Mouse (Mus musculus) heart, adult 9 months (tissue): Measurements from ENCODE around the gene Btla.
A peak's percentile ranks its signal among the peaks of the same experiment; 100 is the strongest.

Experiments used
- DNase-seq, 2 experiments: peaks; one replicate each; pipeline ENCODE4 v3.0.0; 2022; ENCODE audit warnings: low spot score in 2 of 2

Gene Btla

DNA sequence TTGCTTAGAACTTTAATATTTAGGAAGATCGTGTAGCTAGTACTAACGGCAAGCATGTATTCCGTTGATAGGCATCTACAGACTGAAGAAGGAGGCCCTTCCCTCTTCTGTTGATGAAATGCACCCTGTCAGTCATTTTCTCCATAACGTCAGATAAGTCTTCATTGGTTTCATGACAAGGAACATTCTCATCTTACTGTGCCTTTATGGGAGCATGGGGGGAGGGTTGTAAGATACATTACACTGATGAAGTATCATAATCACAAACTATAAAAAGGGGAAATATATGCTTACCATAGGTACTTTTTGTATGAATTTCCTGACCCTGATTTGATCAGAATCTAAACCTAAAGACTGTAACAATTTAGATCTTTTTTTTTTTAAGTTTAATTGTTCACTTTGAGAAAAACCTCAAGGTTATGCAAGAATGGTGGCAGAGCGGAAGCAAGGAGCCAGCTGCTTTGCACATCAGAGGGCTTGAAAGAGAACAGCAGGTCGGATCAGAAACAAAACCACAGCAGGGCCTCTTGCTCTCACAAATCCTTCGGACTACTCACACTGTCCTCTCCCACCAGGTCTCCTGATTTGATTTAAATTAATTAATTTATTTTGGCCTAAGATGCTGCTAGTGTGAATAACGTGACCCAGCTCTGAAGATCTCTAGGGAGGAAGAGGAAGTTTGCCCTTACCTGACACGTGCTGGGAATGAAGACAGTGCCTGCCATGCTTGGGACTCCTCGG lies at the start of gene Btla:
Btla (plus strand) TSS at position 668 of the 741 bp plus-strand sequence.
- no peak for DNase-seq

DNA sequence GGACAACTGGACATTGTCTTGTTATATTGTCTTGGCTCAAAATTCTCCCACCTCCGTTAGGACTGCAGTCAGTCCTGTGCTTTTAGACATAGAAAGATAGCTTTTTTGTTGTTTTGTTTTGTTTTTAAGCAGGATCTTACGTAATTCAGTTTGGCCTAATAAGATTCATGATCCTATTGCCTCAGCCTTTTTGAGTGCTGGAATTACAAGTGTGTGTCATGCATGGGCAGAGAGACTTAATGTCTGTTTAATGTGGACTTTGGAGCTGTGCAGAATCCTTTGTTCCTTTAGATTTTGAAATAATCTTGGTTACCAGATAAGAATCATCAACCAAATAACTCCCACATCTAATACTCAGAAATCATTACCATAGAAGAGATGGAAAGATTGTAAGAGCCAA lies 45.6 kb upstream of the Btla start:
- no peak for DNase-seq

DNA sequence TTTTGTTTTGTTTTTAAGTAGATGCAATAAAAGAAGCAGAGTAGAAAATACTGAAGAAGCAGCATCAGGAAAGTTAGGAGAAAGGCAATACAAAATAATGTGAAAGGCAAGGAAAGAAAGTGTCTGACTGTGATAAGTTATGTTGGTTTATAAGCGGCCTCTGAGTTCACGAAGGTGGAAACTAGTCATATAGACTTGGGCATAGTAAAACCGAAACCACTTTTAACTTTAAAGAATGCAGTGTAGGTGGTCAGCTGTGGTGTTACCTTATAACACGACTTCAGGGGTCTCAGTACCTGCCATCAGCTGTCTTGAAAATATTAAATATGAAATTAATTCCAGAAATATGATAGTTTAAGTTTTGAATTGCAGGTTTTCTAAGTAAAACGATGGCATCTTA lies 42.3 kb upstream of the Btla start:
- no peak for DNase-seq

DNA sequence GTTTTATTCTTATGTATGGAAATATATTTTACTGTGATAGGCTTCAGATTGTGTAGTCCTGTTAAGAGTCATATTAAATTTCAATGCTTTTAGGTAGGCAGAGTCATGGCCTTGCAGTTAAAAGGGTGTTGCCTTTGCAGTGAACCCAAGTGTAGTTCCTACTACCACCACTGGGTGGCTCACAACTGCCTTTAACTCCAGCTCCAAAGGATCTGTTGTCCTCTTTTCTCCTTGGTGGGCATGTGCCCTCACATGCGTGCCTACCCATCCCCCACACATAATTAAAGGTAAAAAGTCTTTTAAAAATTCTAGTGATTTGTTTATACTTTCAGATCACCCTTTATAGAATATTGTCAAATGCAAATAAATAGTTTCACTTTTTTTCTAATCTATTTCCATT lies 31.5 kb upstream of the Btla start:
- DNase-seq: peak; percentile 8 to 60

DNA sequence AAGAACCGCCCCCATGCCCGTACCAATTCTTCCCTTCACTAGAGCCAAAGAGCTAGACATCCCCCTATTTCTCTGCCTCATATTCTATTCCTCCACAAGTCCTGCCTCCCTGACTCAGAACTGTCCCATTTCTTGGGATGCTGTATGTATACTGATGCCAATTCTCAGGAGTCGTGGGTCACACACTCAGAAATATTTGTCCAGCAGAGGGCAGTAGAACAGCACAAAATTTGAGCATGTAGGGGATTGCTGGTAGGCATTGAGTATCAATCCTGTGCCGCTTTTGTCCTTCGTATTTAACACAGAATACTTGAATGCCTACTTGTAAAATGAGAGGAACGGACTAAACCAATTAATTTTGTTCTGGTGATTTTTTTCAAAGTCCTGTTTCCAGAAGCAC lies 27.3 kb upstream of the Btla start:
- peak; percentile 44 to 64 for DNase-seq

GRCm38 (mm10) chr16:45201395-45201794 lies 22.7 kb upstream of the Btla start:
- no peak for DNase-seq

DNA sequence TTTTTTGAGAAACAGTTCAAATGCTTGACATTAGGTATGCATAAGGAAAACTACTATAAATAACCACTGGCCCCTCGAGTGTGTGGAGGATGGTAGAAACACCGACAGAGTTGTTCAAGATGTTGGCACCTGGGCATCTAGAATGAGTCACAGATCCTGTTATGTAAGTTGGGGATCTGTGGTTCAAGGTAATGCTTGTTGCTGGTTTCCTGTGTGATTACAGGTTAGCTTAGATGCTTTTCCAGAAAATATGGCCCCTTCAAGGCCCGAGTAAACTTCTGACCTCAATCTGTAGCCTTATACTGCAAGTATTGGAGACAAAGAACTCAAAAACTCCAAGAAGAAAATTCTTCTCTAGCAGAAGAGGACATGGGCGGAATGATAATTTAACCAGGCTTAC lies 19.7 kb upstream of the Btla start:
- DNase-seq: no peak

GRCm38 (mm10) chr16:45204859-45205670 lies 19.1 kb upstream of the Btla start:
- DNase-seq: no peak

DNA sequence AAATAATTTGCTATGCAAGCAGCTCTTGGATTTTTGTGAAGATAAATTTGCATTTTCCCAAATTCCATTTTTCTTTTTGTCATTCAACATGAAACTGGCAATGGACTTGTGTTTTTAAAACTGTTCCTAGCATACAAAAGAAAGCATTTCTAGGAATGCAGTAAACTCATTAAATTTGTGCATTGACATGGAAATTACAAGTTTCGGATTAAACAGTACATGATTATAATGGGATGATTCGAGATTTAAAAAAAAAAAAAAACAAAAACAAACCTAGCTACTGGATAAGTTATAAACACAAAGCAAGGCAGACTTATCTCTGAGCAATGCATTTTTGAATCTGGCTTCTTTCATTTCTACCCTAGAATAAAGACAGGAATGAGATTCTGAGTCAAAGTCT lies 2.1 kb upstream of the Btla start:
- DNase-seq: no peak

GRCm38 (mm10) chr16:45222771-45223170 lies 1.3 kb upstream of the Btla start:
- DNase-seq: no peak

DNA sequence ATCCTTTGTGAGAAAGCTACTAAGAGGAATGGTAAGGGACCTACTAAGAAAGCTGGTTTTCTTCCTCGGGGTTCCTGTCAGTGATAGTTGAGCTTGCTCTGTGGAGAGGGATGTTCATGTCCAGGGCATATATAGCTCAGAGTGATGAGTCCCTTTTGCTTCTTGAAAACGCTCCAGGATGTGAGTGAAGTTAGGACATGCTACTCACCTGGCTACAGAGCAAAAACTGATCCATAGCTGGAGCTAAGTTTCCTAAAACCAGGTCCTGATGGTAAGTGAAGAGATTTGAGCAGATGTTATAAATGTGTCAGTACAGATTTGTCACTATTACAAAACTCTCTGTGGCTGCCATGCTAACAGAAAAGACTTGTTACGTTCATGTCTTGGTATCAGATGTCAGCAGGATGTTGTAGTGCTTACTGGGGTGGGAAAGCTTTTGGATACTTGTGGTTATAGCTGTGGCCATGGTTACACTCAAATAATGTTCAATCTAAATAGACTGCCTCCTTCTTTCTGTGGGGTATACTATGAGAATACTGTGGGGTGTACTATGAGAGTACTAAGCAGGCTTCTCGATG lies 405 bp downstream of the Btla start:
- no peak for DNase-seq

DNA sequence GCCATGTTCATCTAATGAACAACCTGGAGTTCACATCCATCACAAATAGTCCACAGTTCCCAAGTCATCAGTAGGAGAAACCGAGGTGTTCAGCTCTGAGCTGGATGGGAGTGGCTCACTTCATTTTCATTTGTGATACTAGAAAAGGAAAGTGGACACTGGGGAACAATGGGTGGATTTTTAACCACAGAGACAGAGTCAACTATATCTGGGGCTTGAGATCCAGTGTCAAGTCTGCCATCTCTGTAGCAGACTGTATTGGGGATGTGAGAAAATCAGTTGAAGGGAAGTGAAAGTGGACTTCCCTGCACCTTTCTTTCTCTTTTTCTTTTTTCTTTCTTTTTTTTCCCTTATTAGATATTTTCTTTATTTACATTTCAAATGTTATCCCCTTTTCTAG lies 2.9 kb downstream of the Btla start:
- no peak for DNase-seq

DNA sequence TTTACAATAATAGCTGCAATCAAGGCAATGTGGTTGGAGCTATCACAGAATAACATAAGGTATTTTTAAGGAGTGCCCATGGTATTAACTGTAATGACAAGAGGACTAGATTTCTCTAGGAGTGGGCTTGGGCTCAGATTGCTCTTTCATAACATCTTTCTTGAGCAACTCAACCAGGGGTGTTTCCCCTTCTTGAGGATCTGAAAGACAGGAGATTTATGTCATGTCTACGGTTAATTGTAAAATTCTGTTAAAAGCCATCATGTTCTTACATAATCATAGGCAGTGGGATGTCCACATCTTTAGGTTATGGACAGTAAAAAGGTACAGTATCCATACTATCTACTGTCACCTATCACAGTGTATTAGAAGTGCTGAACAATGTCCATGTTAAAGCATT lies 7.2 kb downstream of the Btla start:
- no peak for DNase-seq

DNA sequence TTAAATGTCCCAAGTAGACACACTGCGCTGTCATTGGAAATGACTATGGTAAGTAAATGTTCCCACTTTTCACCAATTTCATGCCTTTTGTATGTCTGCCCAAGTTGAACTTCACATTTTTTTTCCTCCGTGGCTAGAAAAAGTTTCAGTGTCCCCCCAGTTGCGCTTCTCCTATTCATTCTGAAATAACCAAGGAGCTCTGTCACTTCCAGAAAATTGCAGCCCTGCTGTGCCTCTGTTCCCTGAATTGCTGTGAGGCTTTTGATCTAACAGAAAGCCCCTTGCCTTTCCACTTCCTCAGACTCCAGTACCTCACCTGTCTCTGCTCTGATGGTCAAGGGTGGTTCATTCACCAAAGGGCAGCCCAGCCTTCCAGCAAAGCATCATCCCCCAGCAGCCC lies 8.9 kb downstream of the Btla start:
- DNase-seq: no peak

GRCm38 (mm10) chr16:45242700-45243099 lies 18.6 kb downstream of the Btla start:
- DNase-seq: no peak

DNA sequence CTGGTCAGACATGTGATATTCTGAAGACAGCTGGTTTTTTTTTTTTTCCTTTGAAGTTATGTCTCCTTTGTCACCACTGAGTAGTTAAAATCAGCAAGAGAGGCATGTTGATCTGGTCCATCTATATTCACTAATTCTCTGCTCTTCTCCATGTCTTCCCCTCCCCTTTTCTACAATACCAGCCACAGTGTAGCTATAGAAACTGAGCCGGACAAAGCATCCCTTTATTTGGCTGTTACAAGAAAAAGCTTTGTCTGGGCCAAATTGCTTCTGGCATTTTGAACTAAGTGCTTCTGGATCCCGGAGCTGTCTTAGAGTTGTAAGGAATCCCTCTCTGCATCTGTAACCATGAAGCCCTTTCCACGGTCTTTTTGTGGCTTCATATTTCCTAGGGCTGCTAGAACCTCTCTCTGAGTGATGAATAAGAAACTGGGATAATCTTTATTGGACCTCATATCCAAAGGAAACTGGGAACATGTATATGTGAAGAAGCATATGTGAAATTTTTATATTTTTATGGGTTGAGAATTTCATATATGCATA lies 20.9 kb downstream of the Btla start:
- no peak for DNase-seq

GRCm38 (mm10) chr16:45249761-45250160 lies 25.6 kb downstream of the Btla start:
- DNase-seq: no peak

GRCm38 (mm10) chr16:45250317-45250716 lies 26.2 kb downstream of the Btla start:
- no peak for DNase-seq

DNA sequence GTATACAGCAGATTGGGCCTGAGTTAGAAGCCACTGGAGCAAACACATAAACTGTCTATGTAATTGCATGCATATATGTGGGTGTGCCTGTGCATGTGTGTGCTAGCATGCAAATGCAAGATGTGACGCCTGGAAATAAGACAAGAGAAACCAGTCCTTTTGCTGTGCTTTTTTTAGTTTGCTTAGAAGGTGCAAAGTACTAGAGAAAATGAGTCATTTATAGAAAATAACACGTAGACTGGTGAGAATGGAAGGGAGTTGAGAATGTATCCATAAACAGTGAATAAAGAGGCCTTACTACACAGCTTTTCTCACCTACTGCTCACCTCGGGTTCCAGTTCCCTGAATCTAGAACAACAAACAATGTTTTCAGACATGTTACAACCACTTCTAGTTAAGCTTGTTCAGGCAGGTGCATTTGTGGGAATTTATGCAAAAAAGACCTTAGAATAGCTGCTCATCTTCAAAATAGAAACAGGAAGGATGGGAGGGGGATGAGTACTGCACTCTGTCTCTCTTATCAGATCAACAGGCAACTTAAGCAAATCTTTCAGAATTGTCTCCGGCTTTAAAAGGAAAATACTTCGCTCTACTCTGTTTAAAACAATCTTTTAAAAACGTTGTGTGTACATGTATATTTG lies 27.8 kb downstream of the Btla start:
- peak in 1 of 2 experiments; percentile 15 for DNase-seq

- DNase-seq: no peak
Measured at GRCm38 (mm10) chr16:45255183-45255861, 31.2 kb downstream of the Btla start.

- peak in 1 of 2 experiments; percentile 50 for DNase-seq
Measured at GRCm38 (mm10) chr16:45256895-45257294, 32.8 kb downstream of the Btla start.
